Mouse (Mus musculus) forebrain, embryonic 11.5 days (tissue): Measurements from ENCODE around the gene Cideb. TPM values are rescaled to one million over a fixed set of nuclear protein-coding genes. Genes with fewer than 3 reads are reported as not detected.

Experiments
- ATAC-seq: fragments of 200-750 bp; cut with Nextera tagmentation; replicated peaks from 2 replicates; pipeline ENCODE4 v1.8.0; 2017; ENCODE audit warnings: moderate TSS enrichment; ENCODE audit not compliant: low FRiP score
- DNase-seq: peaks from one replicate; pipeline ENCODE4 v3.0.0-alpha.2; 2017; ENCODE audit warnings: low spot score
- H3K27ac ChIP-seq: fragments of 300-500 bp; sonication (generic); 2 replicates; pipeline ENCODE4 v1.5.1; 2014; ENCODE audit warnings: low read depth, low read length
- H3K27me3 ChIP-seq: fragments of 300-500 bp; sonication (generic); 2 replicates; pipeline ENCODE4 v1.6.1; 2014; ENCODE audit warnings: mild to moderate bottlenecking, low read length, mixed read lengths; ENCODE audit not compliant: control insufficient read depth, insufficient read depth
- H3K36me3 ChIP-seq: fragments of 300-500 bp; sonication (generic); 2 replicates; pipeline ENCODE4 v1.6.1; 2014; ENCODE audit warnings: mild to moderate bottlenecking, low read length, moderate library complexity, mixed read lengths; ENCODE audit not compliant: control insufficient read depth, insufficient read depth
- H3K4me1 ChIP-seq: fragments of 300-500 bp; sonication (generic); replicated peaks from 2 replicates; pipeline ENCODE4 v1.6.1; 2014; ENCODE audit warnings: low read length, mixed read lengths; ENCODE audit not compliant: control insufficient read depth, insufficient read depth
- H3K4me2 ChIP-seq: fragments of 300-500 bp; sonication (generic); 2 replicates; pipeline ENCODE4 v1.6.1; 2014; ENCODE audit warnings: low read depth, mild to moderate bottlenecking, low read length, moderate library complexity, mixed read lengths; ENCODE audit not compliant: severe bottlenecking
- H3K4me3 ChIP-seq: fragments of 300-500 bp; sonication (generic); 2 replicates; pipeline ENCODE4 v1.5.1; 2014; ENCODE audit warnings: low read depth, low read length
- H3K9ac ChIP-seq: fragments of 300-500 bp; sonication (generic); 2 replicates; pipeline ENCODE4 v1.6.1; 2014; ENCODE audit warnings: low read length
- H3K9me3 ChIP-seq: fragments of 300-500 bp; sonication (generic); 2 replicates; pipeline ENCODE4 v1.6.1; 2016; ENCODE audit warnings: low read length, mixed read lengths; ENCODE audit not compliant: control insufficient read depth
- WGBS: fragments of 180-500 bp; shearing (Covaris S2); extraction: QIAGEN DNeasy Blood & Tissue Kit; methylation state at CpG from one replicate; pipeline ENCODE4 v1.1.7; 2014; 5-methylcytosine and 5-hydroxymethylcytosine counted together
- polyA plus RNA-seq: library from polyadenylated mRNA; unstranded; fragments of >200 nt; fragmentation: Nextera tagmentation; extraction: Ambion mirVana; gene quantifications from 2 replicates; pipeline ENCODE4 v1.2.1, GENCODE M21; 2014

The Cideb gene
- polyA plus RNA-seq, 1 experiment from 2014 or later: not detected

- WGBS: 50% methylated on average over 8 of the region's 8 CpGs
- Histone ChIP-seq H3K4me3 (peak overlapping the region; percentile 68), H3K4me1 (no peaks in the 10 kb centered on the region), H3K36me3 (no peaks in the 10 kb centered on the region; the same call in 1 of the 2 replicates), H3K9ac (peak overlapping the region; percentile 73), H3K4me2 (peak overlapping the region; percentile 48), H3K27me3 (no peaks in the 10 kb centered on the region), H3K9me3 (no peaks in the 10 kb centered on the region), H3K27ac (no peak overlapping the region)
- ATAC-seq: no peak; the same call in 1 of the 2 replicates
- DNase-seq: no peak
Observed at GRCm38 (mm10) chr14:55722438-55722945, 35.8 kb downstream of the Cideb start.

- H3K4me1 ChIP-seq: no peaks in the 10 kb centered on the region
- peak within 1 kb of the TSS; percentile 48 for H3K4me2 ChIP-seq
- no peak within 1 kb of the TSS for H3K27ac ChIP-seq
- ATAC-seq (peak; percentile 93), DNase-seq (peak; percentile 96)
- no peaks in the 10 kb centered on the region; the same call in 1 of the 2 replicates for H3K36me3 ChIP-seq
- under 1% methylated on average over 48 of the region's 50 CpGs for WGBS
- peak within 1 kb of the TSS; percentile 73 for H3K9ac ChIP-seq
- no peaks in the 10 kb centered on the region for H3K9me3 ChIP-seq
- H3K27me3 ChIP-seq: no peaks in the 10 kb centered on the region
- peak within 1 kb of the TSS; percentile 68 for H3K4me3 ChIP-seq
Observed at GRCm38 (mm10) chr14:55721700-55722437, 36.4 kb downstream of the Cideb start, which contains the start of gene Rabggta. TSS of gene Rabggta (minus strand) at chr14:55722263.

GRCm38 (mm10) chr14:55721076-55721475, 37.2 kb downstream of the Cideb start:
- 75% methylated on average over 6 of the region's 6 CpGs for WGBS
- Histone ChIP-seq H3K4me2 (peak overlapping the region; percentile 48; the same call in 1 of the 2 replicates), H3K4me3 (peak overlapping the region; percentile 68), H3K36me3 (no peaks in the 10 kb centered on the region; the same call in 1 of the 2 replicates), H3K27me3 (no peaks in the 10 kb centered on the region), H3K9ac (no peak overlapping the region), H3K9me3 (no peaks in the 10 kb centered on the region), H3K27ac (no peak overlapping the region), H3K4me1 (no peaks in the 10 kb centered on the region)
- no peak for DNase-seq
- no peak for ATAC-seq

- Histone ChIP-seq H3K9ac (no peak overlapping the region), H3K27me3 (no peaks in the 10 kb centered on the region), H3K9me3 (no peaks in the 10 kb centered on the region), H3K4me2 (no peak overlapping the region), H3K36me3 (no peaks in the 10 kb centered on the region; the same call in 1 of the 2 replicates), H3K4me1 (no peaks in the 10 kb centered on the region), H3K4me3 (no peak overlapping the region), H3K27ac (no peak overlapping the region)
- 94% methylated on average over 12 of the region's 12 CpGs for WGBS
- DNase-seq (no peak), ATAC-seq (no peak)
Observed at GRCm38 (mm10) chr14:55720666-55721065, 37.6 kb downstream of the Cideb start.

GRCm38 (mm10) chr14:55719737-55720136, 38.5 kb downstream of the Cideb start:
- Histone ChIP-seq H3K36me3 (no peaks in the 10 kb centered on the region; the same call in 1 of the 2 replicates), H3K27me3 (no peaks in the 10 kb centered on the region), H3K27ac (no peak overlapping the region), H3K9me3 (no peaks in the 10 kb centered on the region), H3K9ac (no peak overlapping the region), H3K4me1 (no peaks in the 10 kb centered on the region), H3K4me3 (no peak overlapping the region), H3K4me2 (no peak overlapping the region)
- DNase-seq (no peak), ATAC-seq (no peak)
- 86% methylated on average over 6 of the region's 6 CpGs for WGBS

GRCm38 (mm10) chr14:55716884-55717283, 41.4 kb downstream of the Cideb start:
- Histone ChIP-seq H3K4me2 (no peak overlapping the region), H3K36me3 (no peaks in the 10 kb centered on the region; the same call in 1 of the 2 replicates), H3K27ac (no peak overlapping the region), H3K9ac (no peak overlapping the region), H3K27me3 (no peaks in the 10 kb centered on the region; the same call in 1 of the 2 replicates), H3K4me1 (peaks cover 3% of the 10 kb centered on the region; the same call in 1 of the 2 replicates), H3K4me3 (no peak overlapping the region), H3K9me3 (no peaks in the 10 kb centered on the region)
- WGBS: 80% methylated on average over 8 of the region's 8 CpGs
- DNase-seq (no peak), ATAC-seq (no peak)

- no peak overlapping the region for H3K9ac ChIP-seq
- H3K4me3 ChIP-seq: no peak overlapping the region
- WGBS: over 99% methylated on average over 6 of the region's 6 CpGs
- peaks cover 3% of the 10 kb centered on the region; the same call in 1 of the 2 replicates for H3K4me1 ChIP-seq
- no peaks in the 10 kb centered on the region; the same call in 1 of the 2 replicates for H3K27me3 ChIP-seq
- H3K9me3 ChIP-seq: no peaks in the 10 kb centered on the region
- H3K36me3 ChIP-seq: no peaks in the 10 kb centered on the region; the same call in 1 of the 2 replicates
- DNase-seq: no peak
- no peak overlapping the region for H3K4me2 ChIP-seq
- ATAC-seq: no peak
- no peak overlapping the region for H3K27ac ChIP-seq
Observed at GRCm38 (mm10) chr14:55716271-55716670, 42.0 kb downstream of the Cideb start.

GRCm38 (mm10) chr14:55714893-55715292, 43.4 kb downstream of the Cideb start:
- H3K4me3 ChIP-seq: no peak overlapping the region
- no peaks in the 10 kb centered on the region for H3K9me3 ChIP-seq
- peaks cover 3% of the 10 kb centered on the region; the same call in 1 of the 2 replicates for H3K4me1 ChIP-seq
- H3K27me3 ChIP-seq: no peaks in the 10 kb centered on the region; the same call in 1 of the 2 replicates
- DNase-seq (no peak), ATAC-seq (no peak)
- H3K27ac ChIP-seq: no peak overlapping the region
- H3K4me2 ChIP-seq: no peak overlapping the region
- no peak overlapping the region for H3K9ac ChIP-seq
- WGBS: 37% methylated on average over 6 of the region's 6 CpGs
- H3K36me3 ChIP-seq: no peaks in the 10 kb centered on the region; the same call in 1 of the 2 replicates
